Mouse (Mus musculus) heart, embryonic 14.5 days (tissue): ENCODE results near the gene Krt78. TPM values are rescaled to one million over a fixed set of nuclear protein-coding genes. Genes with fewer than 3 reads are reported as not detected.
A peak's percentile ranks its signal among the peaks of the same experiment; 100 is the strongest.

ENCODE experiments used
- ATAC-seq: fragments of 200-750 bp; cut with Nextera tagmentation; 2 replicates; pipeline ENCODE4 v1.8.0; 2017; ENCODE audit warnings: low read depth, moderate TSS enrichment; ENCODE audit not compliant: insufficient number of reproducible peaks, insufficient read depth, low FRiP score
- H3K27ac ChIP-seq, 2 experiments: fragments of 200-500 bp in 1 of 2; fragments of 300-500 bp in 1 of 2; sonication (generic) in 1 of 2; replicated peaks in 1 of 2; 2 replicates each; pipeline ENCODE4 v1.5.1; 2012 to 2014; ENCODE audit warnings: low read depth in 2 of 2, low read length in 2 of 2, control low read depth in 1 of 2, mild to moderate bottlenecking in 1 of 2, mixed read lengths in 1 of 2; ENCODE audit not compliant: control insufficient read depth in 1 of 2, insufficient read depth in 1 of 2
- H3K27me3 ChIP-seq: fragments of 300-500 bp; sonication (generic); 2 replicates; pipeline ENCODE4 v1.6.1; 2014; ENCODE audit warnings: mild to moderate bottlenecking, low read length, control low read depth; ENCODE audit not compliant: control insufficient read depth, insufficient read depth
- H3K36me3 ChIP-seq: fragments of 300-500 bp; sonication (generic); 2 replicates; pipeline ENCODE4 v1.6.1; 2014; ENCODE audit warnings: mild to moderate bottlenecking, control low read depth, low read length, mixed read lengths; ENCODE audit not compliant: control insufficient read depth, insufficient read depth
- H3K4me1 ChIP-seq, 2 experiments: fragments of 200-500 bp in 1 of 2; fragments of 300-500 bp in 1 of 2; sonication (generic) in 1 of 2; 2 replicates each; pipeline ENCODE4 v1.6.1; 2012 to 2014; ENCODE audit warnings: low read length in 2 of 2, control low read depth in 1 of 2, mixed read lengths in 1 of 2; ENCODE audit not compliant: control insufficient read depth in 2 of 2, insufficient read depth in 2 of 2
- H3K4me2 ChIP-seq: fragments of 300-500 bp; sonication (generic); 2 replicates; pipeline ENCODE4 v1.6.1; 2014; ENCODE audit warnings: mild to moderate bottlenecking, low read length
- H3K4me3 ChIP-seq, 2 experiments: fragments of 200-500 bp in 1 of 2; fragments of 300-500 bp in 1 of 2; sonication (generic) in 1 of 2; 2 replicates each; pipeline ENCODE4 v1.5.1; 2012 to 2014; ENCODE audit warnings: low read length in 2 of 2, mild to moderate bottlenecking in 2 of 2, control low read depth in 1 of 2, low read depth in 1 of 2, moderate library complexity in 1 of 2; ENCODE audit not compliant: control insufficient read depth in 1 of 2, insufficient read depth in 1 of 2
- H3K9ac ChIP-seq: fragments of 300-500 bp; sonication (generic); 2 replicates; pipeline ENCODE4 v1.6.1; 2014; ENCODE audit warnings: mild to moderate bottlenecking, low read length
- H3K9me3 ChIP-seq: fragments of 300-500 bp; sonication (generic); 2 replicates; pipeline ENCODE4 v1.6.1; 2016; ENCODE audit warnings: low read length, control low read depth; ENCODE audit not compliant: control insufficient read depth
- WGBS: fragments of 180-500 bp; shearing (Covaris S2); extraction: QIAGEN DNeasy Blood & Tissue Kit; methylation state at CpG from one replicate; pipeline ENCODE4 v1.1.7; 2014; 5-methylcytosine and 5-hydroxymethylcytosine counted together
- polyA plus RNA-seq: library from polyadenylated mRNA; unstranded; fragments of >200 nt; fragmentation: Nextera tagmentation; extraction: Ambion mirVana; gene quantifications from 2 replicates; pipeline ENCODE4 v1.2.1, GENCODE M21; 2014

The Krt78 gene
- polyA plus RNA-seq, 1 experiment from 2014 or later: not detected

GRCm38 (mm10) chr15:101966808-101967207 lies 12.7 kb upstream of the Krt78 start:
- WGBS: 60% methylated on average over 8 of the region's 8 CpGs
- no peaks in the 10 kb centered on the region for H3K36me3 ChIP-seq

GRCm38 (mm10) chr15:101958891-101959290 lies 4.8 kb upstream of the Krt78 start:
- 81% methylated on average over 3 of the region's 3 CpGs for WGBS
- peaks cover 3% of the 10 kb centered on the region; the same call in 1 of the 2 replicates for H3K27me3 ChIP-seq

More at GRCm38 (mm10) chr15:101966808-101967207, 12.7 kb upstream of the Krt78 start:
- Histone ChIP-seq H3K9me3 (no peaks in the 10 kb centered on the region), H3K27me3 (no peaks in the 10 kb centered on the region), H3K4me3 (no peak overlapping the region), H3K27ac (no peak overlapping the region), H3K9ac (no peak overlapping the region), H3K4me2 (no peak overlapping the region), H3K4me1 (no peaks in the 10 kb centered on the region)
- no peak for ATAC-seq

GRCm38 (mm10) chr15:101952733-101953474 lies 1.2 kb downstream of the Krt78 start:
- no peak for ATAC-seq
- H3K27ac ChIP-seq: no peak overlapping the region
- H3K4me1 ChIP-seq: no peaks in the 10 kb centered on the region
- no peaks in the 10 kb centered on the region for H3K9me3 ChIP-seq
- no peak overlapping the region for H3K4me3 ChIP-seq
- WGBS: 76% methylated on average over 7 of the region's 7 CpGs
- peaks cover 3% of the 10 kb centered on the region; the same call in 1 of the 2 replicates for H3K27me3 ChIP-seq
- H3K36me3 ChIP-seq: no peaks in the 10 kb centered on the region
- H3K9ac ChIP-seq: no peak overlapping the region
- no peak overlapping the region for H3K4me2 ChIP-seq

More at GRCm38 (mm10) chr15:101958891-101959290, 4.8 kb upstream of the Krt78 start:
- no peaks in the 10 kb centered on the region for H3K4me1 ChIP-seq
- no peak for ATAC-seq
- no peak overlapping the region for H3K27ac ChIP-seq
- H3K4me2 ChIP-seq: no peak overlapping the region
- H3K4me3 ChIP-seq: no peak overlapping the region
- no peaks in the 10 kb centered on the region for H3K36me3 ChIP-seq
- H3K9ac ChIP-seq: no peak overlapping the region
- H3K9me3 ChIP-seq: no peaks in the 10 kb centered on the region

DNA sequence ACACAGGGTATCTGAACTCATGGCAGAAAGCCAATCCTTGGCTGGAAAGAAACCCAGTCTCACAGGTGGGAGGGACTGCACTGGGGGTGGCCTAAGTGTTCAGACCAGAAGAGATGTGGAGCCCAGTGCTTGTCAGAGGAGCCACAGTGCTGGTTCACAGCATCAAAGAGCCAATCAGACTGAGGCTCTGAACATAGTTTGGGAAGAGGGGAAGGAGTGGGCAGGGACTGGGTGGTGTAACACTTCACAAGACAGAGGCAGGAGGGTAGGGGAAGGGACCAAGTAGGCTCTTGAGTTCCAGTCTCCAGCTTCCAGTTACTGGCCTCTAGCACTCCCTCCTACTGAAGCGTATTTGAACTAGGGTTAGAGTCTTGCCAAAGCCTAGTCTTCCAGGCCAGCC lies 8.7 kb downstream of the Krt78 start:
- Histone ChIP-seq H3K9me3 (no peaks in the 10 kb centered on the region), H3K36me3 (no peaks in the 10 kb centered on the region), H3K4me1 (peaks cover 18 to 26% of the 10 kb centered on the region in 2 experiments), H3K27ac (no peak overlapping the region), H3K4me3 (no peak overlapping the region), H3K4me2 (no peak overlapping the region), H3K9ac (no peak overlapping the region), H3K27me3 (no peaks in the 10 kb centered on the region)
- ATAC-seq: no peak; the same call in 1 of the 2 replicates
- 83% methylated on average over 1 of the region's 1 CpGs for WGBS

DNA sequence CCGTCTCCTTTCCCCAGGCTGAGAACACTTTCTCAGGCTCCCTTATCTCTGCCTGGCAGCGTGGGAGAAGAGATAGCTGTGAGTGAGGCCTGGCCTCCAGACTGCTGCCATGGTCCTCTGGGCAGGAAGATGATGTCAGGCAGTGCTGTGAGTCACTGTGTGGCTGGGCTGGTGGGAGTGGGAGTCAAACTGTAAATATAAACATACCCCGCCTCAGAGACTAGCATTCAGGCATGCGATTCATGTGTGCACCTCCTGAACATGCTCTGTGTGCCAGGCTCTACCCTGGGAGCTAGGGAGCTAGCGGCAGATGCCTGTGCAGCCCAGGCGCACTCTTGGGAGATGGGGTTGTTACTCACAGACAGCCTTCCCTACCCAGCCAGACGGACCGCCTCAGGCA lies 12.1 kb downstream of the Krt78 start:
- H3K4me1 ChIP-seq: peaks cover 18 to 26% of the 10 kb centered on the region in 2 experiments
- no peaks in the 10 kb centered on the region for H3K36me3 ChIP-seq
- H3K27ac ChIP-seq: peak overlapping the region; percentile 23 to 55; a peak in 2 of 4 replicates
- 28% methylated on average over 8 of the region's 8 CpGs for WGBS
- H3K4me3 ChIP-seq: no peak overlapping the region
- H3K27me3 ChIP-seq: no peaks in the 10 kb centered on the region
- H3K9ac ChIP-seq: no peak overlapping the region
- no peak overlapping the region for H3K4me2 ChIP-seq
- no peaks in the 10 kb centered on the region for H3K9me3 ChIP-seq
- ATAC-seq: 0 out of 2 replicates have a peak, but pooled peaks have one; percentile 16

- Histone ChIP-seq H3K27ac (peak within 1 kb of the TSS in 1 of 2 experiments; percentile 55; a peak in 1 of 4 replicates), H3K9ac (no peak within 1 kb of the TSS)
- no peak for ATAC-seq
These were observed 13.7 kb downstream of the Krt78 start, which contains the start of gene Krt79 for GRCm38 (mm10) chr15:101940274-101940829. Gene Krt79, minus strand, starts transcription at chr15:101940324.

GRCm38 (mm10) chr15:101938600-101939308 lies 15.3 kb downstream of the Krt78 start:
- Histone ChIP-seq H3K36me3 (no peaks in the 10 kb centered on the region), H3K27ac (no peak overlapping the region), H3K4me3 (no peak overlapping the region), H3K9ac (no peak overlapping the region), H3K4me2 (no peak overlapping the region), H3K27me3 (no peaks in the 10 kb centered on the region), H3K9me3 (no peaks in the 10 kb centered on the region), H3K4me1 (peaks cover 12 to 20% of the 10 kb centered on the region in 2 experiments)
- 63% methylated on average over 9 of the region's 9 CpGs for WGBS
- ATAC-seq: no peak

More at GRCm38 (mm10) chr15:101940274-101940829, 13.7 kb downstream of the Krt78 start, which contains the start of gene Krt79:
- Histone ChIP-seq H3K4me2 (no peak within 1 kb of the TSS), H3K36me3 (no peaks in the 10 kb centered on the region), H3K9me3 (no peaks in the 10 kb centered on the region), H3K4me1 (peaks cover 16 to 24% of the 10 kb centered on the region in 2 experiments), H3K4me3 (no peak within 1 kb of the TSS), H3K27me3 (no peaks in the 10 kb centered on the region)
- 63% methylated on average over 6 of the region's 6 CpGs for WGBS
